Mouse (Mus musculus): ENCODE data around the gene Fgfr2. TPM values are rescaled to one million over a fixed set of nuclear protein-coding genes. Genes with fewer than 3 reads are reported as not detected.

Fgfr2 gene
- total RNA-seq, 1 experiment: 37.5 TPM

- H3K9ac ChIP-seq (ENCODE audit: insufficient read depth, low read depth, low read length, poor library complexity, severe bottlenecking): no peak overlapping the region
- H3K4me3 ChIP-seq (ENCODE audit: insufficient read depth in 1 of 2, low read depth in 1 of 2, low read length in 2 of 2, poor library complexity in 1 of 2, severe bottlenecking in 1 of 2): no peak overlapping the region
- no peak for DNase-seq (ENCODE audit: low read depth, low spot score)
- no peaks in the 10 kb centered on the region for H3K9me3 ChIP-seq (ENCODE audit: control insufficient read depth, insufficient read depth, low read depth, low read length)
- H3K27ac ChIP-seq (ENCODE audit: insufficient read depth, low read depth, low read length, poor library complexity, severe bottlenecking): no peak overlapping the region
- in situ Hi-C loops (cut with MboI; ENCODE audit: low sequenced_read_pairs in 2 of 2, unreplicated experiment in 2 of 2): no loop called here
- TF ChIP-seq HCFC1 (IDR thresholded peaks at IDR 0.05; ENCODE audit: borderline replicate concordance, insufficient read depth, low read length) (no peak), CHD2 (IDR thresholded peaks at IDR 0.05; ENCODE audit: low read depth, low read length) (no peak), ZNF384 (IDR thresholded peaks at IDR 0.05; ENCODE audit: low read depth, low read length) (no peak), MAFK (IDR thresholded peaks at IDR 0.05; ENCODE audit: insufficient read depth, low read depth, low read length) (no peak), ZC3H11A (IDR thresholded peaks at IDR 0.05; ENCODE audit: borderline replicate concordance, low read depth, low read length) (no peak)
- H3K4me1 ChIP-seq (ENCODE audit: control insufficient read depth in 2 of 2, insufficient read depth in 2 of 2, low read length in 2 of 2, poor library complexity in 1 of 2): 0 out of 4 replicates have a peak, but pooled peaks cover 0 to 3% of the 10 kb centered on the region in 2 experiments
- peaks cover 21% of the 10 kb centered on the region for H3K36me3 ChIP-seq (ENCODE audit: control insufficient read depth, insufficient read depth, low read length, poor library complexity, severe bottlenecking)
Observed at GRCm38 (mm10) chr7:130726724-130727422, 2396.3 kb downstream of the Fgfr2 start.

GRCm38 (mm10) chr7:130726185-130726584, 2397.0 kb downstream of the Fgfr2 start:
- Histone ChIP-seq H3K27ac (ENCODE audit: insufficient read depth, low read depth, low read length, poor library complexity, severe bottlenecking) (no peak overlapping the region), H3K36me3 (ENCODE audit: control insufficient read depth, insufficient read depth, low read length, poor library complexity, severe bottlenecking) (peaks cover 20% of the 10 kb centered on the region), H3K9ac (ENCODE audit: insufficient read depth, low read depth, low read length, poor library complexity, severe bottlenecking) (no peak overlapping the region), H3K9me3 (ENCODE audit: control insufficient read depth, insufficient read depth, low read depth, low read length) (no peaks in the 10 kb centered on the region), H3K4me1 (ENCODE audit: control insufficient read depth in 2 of 2, insufficient read depth in 2 of 2, low read length in 2 of 2, poor library complexity in 1 of 2) (0 out of 4 replicates have a peak, but pooled peaks cover 0 to 3% of the 10 kb centered on the region in 2 experiments), H3K4me3 (ENCODE audit: insufficient read depth in 1 of 2, low read depth in 1 of 2, low read length in 2 of 2, poor library complexity in 1 of 2, severe bottlenecking in 1 of 2) (no peak overlapping the region)
- DNase-seq (ENCODE audit: low read depth, low spot score): no peak
- in situ Hi-C loops (cut with MboI; ENCODE audit: low sequenced_read_pairs in 2 of 2, unreplicated experiment in 2 of 2): no loop called here
- no peak for TF ChIP-seq CHD2 (IDR thresholded peaks at IDR 0.05; ENCODE audit: low read depth, low read length)
- TF ChIP-seq MAFK (IDR thresholded peaks at IDR 0.05; ENCODE audit: insufficient read depth, low read depth, low read length): no peak
- no peak for TF ChIP-seq ZNF384 (IDR thresholded peaks at IDR 0.05; ENCODE audit: low read depth, low read length)
- TF ChIP-seq ZC3H11A (IDR thresholded peaks at IDR 0.05; ENCODE audit: borderline replicate concordance, low read depth, low read length): no peak
- no peak for TF ChIP-seq HCFC1 (IDR thresholded peaks at IDR 0.05; ENCODE audit: borderline replicate concordance, insufficient read depth, low read length)

- Histone ChIP-seq H3K4me3 (ENCODE audit: insufficient read depth in 1 of 2, low read depth in 1 of 2, low read length in 2 of 2, poor library complexity in 1 of 2, severe bottlenecking in 1 of 2) (no peak overlapping the region), H3K9me3 (ENCODE audit: control insufficient read depth, insufficient read depth, low read depth, low read length) (no peaks in the 10 kb centered on the region), H3K27ac (ENCODE audit: insufficient read depth, low read depth, low read length, poor library complexity, severe bottlenecking) (no peak overlapping the region), H3K4me1 (ENCODE audit: control insufficient read depth in 2 of 2, insufficient read depth in 2 of 2, low read length in 2 of 2, poor library complexity in 1 of 2) (peaks cover 8 to 27% of the 10 kb centered on the region in 2 experiments; a peak in 3 of 4 replicates), H3K36me3 (ENCODE audit: control insufficient read depth, insufficient read depth, low read length, poor library complexity, severe bottlenecking) (peaks cover 16% of the 10 kb centered on the region; the same call in 1 of the 2 replicates), H3K9ac (ENCODE audit: insufficient read depth, low read depth, low read length, poor library complexity, severe bottlenecking) (peak overlapping the region; percentile 21; the same call in 1 of the 2 replicates)
- in situ Hi-C loops (cut with MboI; ENCODE audit: low sequenced_read_pairs in 2 of 2, unreplicated experiment in 2 of 2): no loop called here
- no peak for DNase-seq (ENCODE audit: low read depth, low spot score)
- TF ChIP-seq MAFK (IDR thresholded peaks at IDR 0.05; ENCODE audit: insufficient read depth, low read depth, low read length): no peak
- TF ChIP-seq HCFC1 (IDR thresholded peaks at IDR 0.05; ENCODE audit: borderline replicate concordance, insufficient read depth, low read length): no peak
- TF ChIP-seq ZC3H11A (IDR thresholded peaks at IDR 0.05; ENCODE audit: borderline replicate concordance, low read depth, low read length): no peak
- TF ChIP-seq ZNF384 (IDR thresholded peaks at IDR 0.05; ENCODE audit: low read depth, low read length): no peak
- TF ChIP-seq CHD2 (IDR thresholded peaks at IDR 0.05; ENCODE audit: low read depth, low read length): no peak
Observed at GRCm38 (mm10) chr7:130720646-130721335, 2402.4 kb downstream of the Fgfr2 start.

GRCm38 (mm10) chr7:130719931-130720598, 2403.1 kb downstream of the Fgfr2 start:
- H3K9ac ChIP-seq (ENCODE audit: insufficient read depth, low read depth, low read length, poor library complexity, severe bottlenecking): no peak overlapping the region
- DNase-seq (ENCODE audit: low read depth, low spot score): peak; percentile 30
- in situ Hi-C loops (cut with MboI; ENCODE audit: low sequenced_read_pairs in 2 of 2, unreplicated experiment in 2 of 2): no loop called here

More at GRCm38 (mm10) chr7:130719931-130720598, 2403.1 kb downstream of the Fgfr2 start:
- Histone ChIP-seq H3K36me3 (ENCODE audit: control insufficient read depth, insufficient read depth, low read length, poor library complexity, severe bottlenecking) (peaks cover 16% of the 10 kb centered on the region; the same call in 1 of the 2 replicates), H3K9me3 (ENCODE audit: control insufficient read depth, insufficient read depth, low read depth, low read length) (no peaks in the 10 kb centered on the region), H3K4me1 (ENCODE audit: control insufficient read depth in 2 of 2, insufficient read depth in 2 of 2, low read length in 2 of 2, poor library complexity in 1 of 2) (peaks cover 8 to 33% of the 10 kb centered on the region in 2 experiments; a peak in 3 of 4 replicates), H3K27ac (ENCODE audit: insufficient read depth, low read depth, low read length, poor library complexity, severe bottlenecking) (no peak overlapping the region), H3K4me3 (ENCODE audit: insufficient read depth in 1 of 2, low read depth in 1 of 2, low read length in 2 of 2, poor library complexity in 1 of 2, severe bottlenecking in 1 of 2) (no peak overlapping the region)
- TF ChIP-seq CHD2 (IDR thresholded peaks at IDR 0.05; ENCODE audit: low read depth, low read length) (no peak), ZNF384 (IDR thresholded peaks at IDR 0.05; ENCODE audit: low read depth, low read length) (no peak), MAFK (IDR thresholded peaks at IDR 0.05; ENCODE audit: insufficient read depth, low read depth, low read length) (no peak), ZC3H11A (IDR thresholded peaks at IDR 0.05; ENCODE audit: borderline replicate concordance, low read depth, low read length) (no peak), HCFC1 (IDR thresholded peaks at IDR 0.05; ENCODE audit: borderline replicate concordance, insufficient read depth, low read length) (no peak)
